Mouse (Mus musculus) layer of hippocampus, adult 8-10 months (tissue): ENCODE measurements around the gene Kif23. TPM values are rescaled to one million over a fixed set of nuclear protein-coding genes. Genes with fewer than 3 reads are reported as not detected.

ENCODE experiments used
- DNase-seq, 2 experiments: peaks; one replicate each; pipeline ENCODE4 v3.0.0; 2022; ENCODE audit warnings: low spot score in 2 of 2
- total RNA-seq, 4 experiments: library from RNA; stranded (reverse); gene quantifications; 2 replicates each; pipeline ENCODE4 v1.2.4; 2022

Kif23 gene
- total RNA-seq, 4 experiments from 2014 or later: 0.91 to 2.7 (median 1.9) TPM

DNA sequence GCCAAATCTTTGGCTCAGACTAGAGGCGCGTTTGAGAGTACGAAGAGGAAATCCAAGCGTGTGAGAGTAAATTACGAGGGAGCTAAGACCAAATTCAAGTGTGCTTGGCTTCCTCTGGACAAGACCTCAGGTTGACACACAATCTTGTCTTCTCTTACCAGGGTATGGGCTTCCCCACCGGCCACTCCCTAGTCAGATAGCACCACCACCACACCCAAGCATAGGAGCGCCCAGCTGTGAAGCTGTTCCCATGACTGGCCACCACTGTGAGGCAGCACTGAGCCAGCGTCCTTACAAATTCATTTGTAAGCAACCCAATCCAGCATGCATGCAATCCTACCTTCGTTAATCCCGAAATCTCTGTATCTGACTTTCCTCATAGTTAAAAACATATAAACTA is 39.7 kb downstream of the Kif23 start:
- no peak for DNase-seq

DNA sequence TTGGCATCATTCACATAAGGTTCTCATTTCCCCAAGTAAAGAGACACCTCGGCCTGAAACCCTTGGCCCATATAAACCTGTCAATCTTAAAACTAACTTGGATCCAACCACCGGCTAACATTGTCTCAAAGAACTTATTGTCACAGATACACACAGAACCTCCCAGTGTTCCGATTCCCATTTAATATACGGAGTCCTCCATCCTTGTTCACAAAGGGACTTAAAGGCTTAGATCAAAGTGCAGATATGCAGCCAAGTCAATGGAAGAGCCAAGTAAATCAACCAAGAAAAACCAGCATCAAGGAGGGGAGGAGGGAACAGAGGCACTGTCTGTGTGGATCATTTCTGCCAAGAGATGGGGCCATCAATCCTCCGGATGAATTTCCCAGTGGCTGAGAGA is 41.0 kb downstream of the Kif23 start:
- no peak for DNase-seq

DNA sequence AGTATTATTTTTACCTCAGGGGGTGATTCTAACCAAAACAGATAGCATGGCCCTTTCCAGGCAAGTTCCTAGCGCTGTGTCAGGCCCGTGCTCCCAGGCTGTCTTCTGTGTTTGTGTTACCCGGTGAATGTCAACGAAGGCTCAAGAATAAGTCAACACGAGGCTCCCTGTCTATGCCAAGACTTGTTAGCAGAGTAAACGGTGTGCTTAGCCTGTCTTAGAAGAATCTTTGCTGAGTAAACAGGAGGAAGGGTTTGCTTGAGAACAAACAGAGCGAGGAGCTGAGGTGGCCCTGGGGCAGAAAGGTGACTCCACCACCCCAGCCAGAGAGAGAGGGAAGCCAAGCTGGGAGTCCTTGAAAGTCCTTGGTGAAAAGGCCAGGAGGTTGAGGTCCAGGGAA is 42.4 kb downstream of the Kif23 start:
- DNase-seq: no peak

DNA sequence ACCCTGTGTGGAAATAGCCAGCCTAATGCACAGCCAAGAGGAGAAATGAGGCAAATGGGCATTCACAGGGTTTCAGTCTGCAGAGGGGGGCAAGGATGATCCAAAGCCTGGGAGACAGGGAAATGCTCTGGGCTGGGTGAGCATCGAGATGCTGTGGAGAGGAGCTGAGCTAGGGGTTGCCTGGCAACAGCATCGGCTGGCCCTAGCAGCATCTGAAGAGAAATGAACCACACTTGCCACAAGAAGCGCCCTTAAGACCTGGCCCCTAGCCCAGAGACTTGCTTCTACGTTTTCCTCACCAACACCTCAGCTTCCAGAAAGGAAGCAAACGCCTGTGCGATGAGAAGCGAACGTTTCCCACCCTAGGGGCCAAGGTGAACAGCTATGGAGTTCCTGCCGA is 44.1 kb downstream of the Kif23 start:
- DNase-seq: no peak

DNA sequence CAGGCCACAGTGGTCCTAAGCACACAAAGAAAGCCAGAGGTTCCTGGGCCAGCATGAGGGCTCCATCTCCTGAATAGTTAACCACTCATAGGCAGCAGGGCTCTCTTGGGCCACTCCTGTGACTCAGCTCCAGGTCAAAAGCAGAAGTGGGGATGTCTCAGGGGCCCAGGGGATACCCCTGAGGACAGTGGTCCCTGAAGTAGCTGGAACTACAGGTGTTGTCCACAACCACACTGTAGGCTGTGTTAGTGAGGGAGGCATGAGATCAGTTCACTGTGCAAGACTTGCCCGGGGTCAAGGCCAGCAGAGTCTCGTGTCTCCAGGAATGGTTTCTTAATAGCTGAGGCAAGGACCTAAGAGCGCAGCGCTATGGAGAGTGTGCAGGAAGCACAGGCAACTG is 45.0 kb downstream of the Kif23 start:
- DNase-seq: no peak

DNA sequence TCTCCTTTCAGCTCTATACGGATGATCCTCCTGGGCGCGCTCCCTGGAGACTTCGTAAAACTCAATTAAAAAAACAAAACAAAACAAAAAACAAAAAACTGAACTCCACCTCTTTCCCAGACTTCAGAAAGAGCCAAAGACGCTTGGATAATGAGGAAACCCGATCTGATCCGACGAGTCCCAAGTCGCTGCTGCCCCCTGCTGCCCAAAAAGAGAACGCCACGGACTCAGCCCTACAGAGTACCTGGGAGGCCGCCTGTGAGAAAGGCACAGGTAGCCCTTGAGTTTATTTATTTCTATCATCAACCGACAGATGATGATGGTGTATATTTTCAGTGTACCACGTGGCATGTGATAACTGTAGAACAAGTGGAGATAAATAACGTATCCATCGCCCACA is 46.8 kb downstream of the Kif23 start:
- peak; percentile 52 to 86 for DNase-seq

DNA sequence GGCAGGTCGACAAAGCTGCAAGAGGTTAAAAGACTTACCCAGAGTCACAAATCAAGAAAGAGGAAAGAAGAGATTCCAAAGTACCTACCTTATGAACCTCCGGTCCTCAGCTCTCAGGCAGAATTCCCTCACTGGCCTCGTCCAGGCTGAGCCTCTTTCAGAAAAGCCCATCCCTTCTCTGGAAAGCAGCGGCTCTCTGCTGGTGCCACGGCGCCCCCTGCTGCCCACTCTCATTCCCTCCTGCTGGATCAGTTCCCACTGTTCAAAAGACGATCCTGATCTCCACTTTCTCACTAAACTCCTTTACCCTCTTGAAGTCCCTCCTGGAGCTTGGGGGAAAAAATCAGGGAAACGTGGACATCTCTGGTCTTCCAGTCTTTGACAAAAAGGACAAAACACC is 48.2 kb downstream of the Kif23 start:
- DNase-seq: peak; percentile 54 to 82

DNA sequence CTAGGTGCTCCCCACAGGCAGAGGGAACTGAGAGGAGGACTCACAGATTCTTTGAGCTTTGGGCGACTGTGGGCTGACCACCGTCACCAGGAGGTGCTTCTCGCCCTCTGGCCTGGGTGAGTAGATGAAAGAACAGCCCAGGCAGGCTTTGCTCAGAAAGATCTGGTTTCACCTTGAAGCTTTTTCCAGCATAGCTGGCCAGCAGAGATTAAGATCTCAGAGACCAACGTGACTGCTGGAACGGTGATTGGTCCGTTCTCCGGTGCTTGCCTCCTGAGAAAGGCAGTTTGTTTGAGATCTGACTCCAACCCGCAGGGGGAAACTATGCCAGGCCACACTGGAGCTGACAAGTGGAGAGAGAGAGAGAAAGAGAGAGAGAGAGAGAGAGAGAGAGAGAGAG is 51.6 kb downstream of the Kif23 start:
- DNase-seq: no peak

DNA sequence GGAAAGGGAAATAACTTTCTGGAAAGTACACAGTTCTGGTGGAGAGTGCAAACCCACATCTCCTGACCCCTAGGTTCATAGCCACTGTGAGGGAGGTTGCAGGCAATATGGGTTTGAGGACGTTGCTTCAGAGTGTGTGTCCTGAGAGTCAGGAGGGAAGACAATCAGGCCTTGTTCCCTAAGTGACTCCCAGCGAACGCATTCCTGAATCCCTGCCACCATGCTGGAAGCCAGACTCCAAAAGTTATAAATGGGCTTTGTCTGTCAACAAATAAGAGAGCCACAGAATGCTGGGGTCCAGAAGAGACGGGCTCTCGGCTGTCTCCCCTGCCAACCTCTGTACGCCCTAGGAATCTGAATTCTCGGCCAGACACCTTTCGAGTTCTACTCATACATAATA is 56.7 kb downstream of the Kif23 start:
- no peak for DNase-seq

DNA sequence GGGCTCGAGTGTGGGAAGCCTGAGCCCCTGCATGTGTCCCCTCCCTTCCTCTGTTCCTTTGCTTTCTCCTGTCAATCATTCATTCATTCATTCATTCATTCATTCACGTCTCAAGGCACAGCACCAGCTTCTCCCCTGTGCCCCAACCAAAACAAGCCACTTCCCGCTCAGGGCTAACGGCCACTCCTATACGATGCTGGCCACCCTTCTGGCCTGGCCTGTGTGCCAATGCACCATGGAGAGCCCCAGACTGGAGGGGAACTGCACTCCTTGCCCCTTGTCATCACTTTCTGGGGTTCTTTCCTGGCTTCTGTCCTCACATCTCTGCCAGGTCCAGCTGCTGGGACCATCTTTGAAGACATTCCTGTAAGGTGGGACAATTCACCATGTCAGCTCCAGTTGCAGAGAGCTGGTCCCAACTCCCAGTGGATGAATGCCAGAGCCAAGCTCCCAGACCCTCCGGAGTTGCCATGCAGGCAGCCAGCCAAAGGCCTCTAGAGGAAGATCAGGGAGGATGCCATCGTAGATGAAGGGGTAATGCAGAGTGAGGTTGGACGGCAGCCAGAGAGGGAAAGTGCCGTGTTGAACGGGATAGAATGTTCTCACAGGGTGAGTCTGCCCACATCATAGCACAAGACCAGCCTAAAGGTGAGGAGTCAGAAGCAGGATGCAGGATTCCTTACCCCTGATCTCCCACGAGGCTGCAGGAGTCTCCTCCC is 58.8 kb downstream of the Kif23 start:
- DNase-seq: no peak

DNA sequence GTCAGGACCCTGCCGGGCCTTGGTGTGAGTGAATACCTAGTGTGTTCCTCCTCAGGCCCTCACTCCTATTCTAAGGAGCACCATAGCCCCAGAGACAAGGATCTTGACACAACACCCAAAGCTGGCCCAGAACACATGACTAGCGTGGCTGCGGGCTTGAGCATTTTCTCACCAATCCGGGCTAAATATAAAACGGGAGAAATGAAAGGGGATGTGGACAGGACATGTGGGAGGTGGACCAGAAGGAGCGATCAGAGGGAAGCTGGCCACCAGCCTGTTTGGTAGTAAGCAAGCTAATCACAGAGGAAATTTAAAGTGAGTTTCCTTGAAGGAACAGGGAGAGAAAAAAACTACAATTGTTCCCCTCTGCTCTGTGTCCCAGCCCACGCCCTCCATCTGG is 60.6 kb downstream of the Kif23 start:
- no peak for DNase-seq

DNA sequence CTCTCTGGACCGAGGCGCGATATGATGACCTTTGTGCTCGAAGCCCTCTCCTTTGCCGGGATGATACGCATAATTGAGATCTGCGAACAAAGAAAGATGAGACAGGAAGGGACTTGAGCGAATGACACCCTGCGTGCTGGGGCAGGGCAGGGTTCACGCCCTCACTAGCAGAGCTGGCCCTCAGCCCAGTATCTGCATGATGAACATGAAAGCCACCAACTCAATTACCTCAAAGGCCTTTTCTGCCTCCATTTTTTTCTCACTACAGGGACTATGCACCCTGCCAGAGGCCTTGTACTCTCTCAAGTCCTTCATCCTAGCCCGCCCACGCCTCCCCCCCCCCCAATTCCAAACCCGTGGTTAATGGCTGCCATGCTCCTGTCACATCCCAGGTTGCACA is 61.6 kb downstream of the Kif23 start:
- DNase-seq: no peak

DNA sequence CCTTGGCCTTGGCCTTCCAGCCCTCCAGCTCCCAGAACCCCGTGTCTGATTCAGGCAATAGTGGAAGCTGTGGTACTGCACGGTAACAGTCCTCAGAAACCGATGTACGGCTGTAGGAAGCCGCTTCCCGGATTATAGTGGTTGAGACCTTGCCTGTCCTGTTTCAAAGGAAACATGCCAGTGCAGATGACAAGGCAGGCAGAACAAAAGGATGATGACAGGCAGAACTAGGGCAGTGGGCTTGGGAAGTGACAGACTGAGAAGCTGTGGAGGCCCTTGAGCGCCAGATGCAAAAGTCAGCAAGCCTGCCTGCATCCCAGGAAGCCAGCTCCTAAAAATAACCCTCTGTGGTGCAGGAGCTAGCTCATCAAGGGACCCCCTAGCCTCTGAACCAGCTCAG is 62.2 kb downstream of the Kif23 start:
- DNase-seq: no peak

DNA sequence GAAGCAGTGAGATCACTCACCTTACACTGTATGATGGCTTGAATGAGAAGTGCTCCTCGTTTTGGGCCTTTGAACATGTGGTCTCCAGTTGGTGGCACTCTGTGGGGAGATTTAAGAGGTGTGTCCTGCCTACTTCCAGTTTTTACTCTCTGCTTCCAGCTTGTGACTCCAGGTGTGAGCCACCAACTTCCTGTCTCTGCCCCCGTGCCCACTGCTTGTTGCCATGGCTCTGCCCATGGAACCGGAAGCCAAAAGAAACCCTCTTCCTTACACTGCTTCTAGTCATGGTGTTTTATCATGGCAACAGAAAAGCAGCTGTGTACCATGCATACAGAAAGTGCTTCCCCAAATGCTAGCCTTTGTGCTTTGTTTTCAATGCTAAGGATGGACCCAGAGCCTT is 64.4 kb downstream of the Kif23 start:
- no peak for DNase-seq

DNA sequence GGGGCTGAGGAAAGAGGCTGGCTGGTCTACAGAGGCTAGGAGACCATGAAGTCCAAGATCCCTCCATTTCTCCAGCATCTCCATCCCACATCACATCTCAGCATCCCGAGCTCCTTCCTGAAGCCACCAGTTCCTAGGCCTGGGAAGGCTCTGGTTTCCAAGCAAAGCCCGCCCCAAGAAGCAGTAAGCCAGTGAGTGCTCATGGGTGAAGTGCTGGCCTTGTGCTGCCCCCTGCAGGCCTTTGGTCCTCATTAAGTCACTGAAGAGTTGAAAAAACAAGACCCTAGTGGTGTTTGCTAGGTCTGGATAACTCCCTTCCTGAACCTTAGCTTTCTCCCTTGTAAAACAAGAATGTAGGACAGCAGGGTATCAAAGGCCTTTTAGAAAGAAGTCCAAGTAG is 67.7 kb downstream of the Kif23 start:
- DNase-seq: peak; percentile 37 to 76

DNA sequence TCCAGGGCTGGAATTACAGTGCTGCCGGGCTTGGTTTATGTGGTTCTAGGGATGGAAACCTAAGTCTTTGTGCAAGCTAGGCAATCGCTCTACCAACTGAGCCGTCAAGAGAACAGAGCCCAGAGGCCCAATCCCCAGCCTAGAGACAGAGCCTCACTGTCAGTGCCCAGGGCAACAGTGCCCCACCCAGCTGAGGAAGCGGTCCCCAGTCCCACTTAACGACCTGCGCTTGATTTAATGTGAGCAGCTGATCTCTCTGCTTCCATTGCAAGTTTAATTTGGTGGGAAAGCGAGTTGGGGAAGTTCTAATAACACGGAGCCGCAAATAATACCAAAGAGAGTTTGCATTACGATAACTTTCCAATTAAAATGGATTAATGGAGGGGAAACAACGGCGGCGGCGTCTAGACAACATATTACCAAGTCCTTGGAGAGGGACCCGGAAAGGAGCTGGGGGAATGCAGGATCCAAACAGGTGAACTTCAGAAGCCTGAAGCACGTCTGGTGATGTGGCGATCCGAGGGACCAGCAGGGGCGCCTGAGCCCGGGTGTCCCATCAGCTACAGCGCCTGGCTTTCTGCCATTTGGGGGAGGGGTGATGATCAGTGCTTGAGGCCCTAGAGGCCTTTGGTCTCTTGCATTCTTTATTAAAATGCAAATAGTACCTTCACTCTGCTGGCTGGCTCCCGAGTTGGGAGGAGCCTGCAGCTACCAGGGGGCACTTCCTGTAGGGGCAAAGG is 69.0 kb downstream of the Kif23 start:
- no peak for DNase-seq

DNA sequence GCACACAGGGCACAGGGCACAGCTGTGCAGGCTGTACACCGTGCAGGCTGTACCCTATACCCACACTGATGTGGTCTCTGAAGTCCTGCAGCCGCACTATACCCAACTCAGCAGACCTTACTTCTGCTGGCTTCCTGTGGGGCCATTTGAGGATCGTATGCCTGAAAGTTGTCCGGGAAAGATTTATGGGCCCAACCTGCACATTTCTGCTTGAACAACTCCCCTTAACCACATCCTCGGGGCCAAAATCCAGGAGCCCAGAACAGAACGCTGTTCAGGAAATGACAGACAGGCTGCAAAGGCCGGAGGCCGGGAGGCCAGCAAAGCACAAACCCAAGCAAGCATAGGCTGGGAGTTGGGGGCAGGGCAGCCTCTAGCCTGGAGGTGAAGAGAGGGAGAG is 73.2 kb downstream of the Kif23 start:
- no peak for DNase-seq

DNA sequence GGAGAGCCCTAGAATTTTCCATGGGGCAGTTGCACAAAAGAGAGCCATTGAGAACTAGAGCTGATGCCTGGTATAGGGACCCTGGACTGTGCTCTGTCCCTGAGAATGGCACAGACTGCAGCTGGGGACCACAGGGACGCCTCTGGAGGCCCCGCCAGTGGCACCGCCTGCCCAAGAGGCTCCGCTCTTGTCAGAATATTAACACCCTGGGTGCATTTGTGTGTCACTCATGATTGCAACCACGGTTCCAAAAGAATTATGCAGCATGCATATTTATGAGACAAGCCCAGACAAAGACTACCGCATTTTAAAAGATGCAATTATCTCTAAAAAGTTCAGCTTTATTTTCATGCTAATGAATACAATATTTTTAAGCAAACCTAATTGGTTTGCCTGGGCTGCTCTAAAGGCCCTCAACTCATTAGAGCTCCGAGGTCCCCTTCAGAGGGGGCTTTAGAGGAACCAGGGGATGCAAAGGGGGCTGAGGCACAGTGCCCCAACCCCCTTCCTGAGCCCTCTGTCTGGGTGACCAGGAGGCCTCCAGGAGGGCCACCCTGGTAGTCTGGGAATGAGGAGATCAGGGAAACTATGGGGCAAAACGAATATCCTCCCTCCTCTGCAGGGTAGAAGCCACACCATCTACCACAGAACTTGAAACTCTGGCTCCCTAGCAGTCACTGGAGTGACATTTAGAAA is 74.2 kb downstream of the Kif23 start:
- peak in 1 of 2 experiments; percentile 25 for DNase-seq

DNA sequence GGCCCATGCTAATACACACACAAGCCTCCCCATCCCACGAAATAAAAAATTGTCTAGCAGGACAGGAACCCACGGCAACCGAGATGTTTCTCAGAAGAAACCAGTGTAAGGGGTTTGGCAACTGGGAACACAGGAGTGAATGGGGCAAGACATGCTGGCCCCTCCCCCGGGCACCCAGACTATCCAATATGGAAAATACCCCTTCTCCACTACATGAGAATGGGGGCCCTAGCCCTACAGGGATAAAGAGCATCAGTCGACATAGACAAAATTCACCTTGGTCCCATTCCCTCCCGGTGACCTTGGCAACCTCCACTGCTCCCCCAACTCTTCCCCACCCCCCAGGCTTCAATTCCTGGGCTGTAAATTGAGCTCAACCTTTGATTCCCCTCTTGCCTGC is 74.7 kb downstream of the Kif23 start:
- no peak for DNase-seq

DNA sequence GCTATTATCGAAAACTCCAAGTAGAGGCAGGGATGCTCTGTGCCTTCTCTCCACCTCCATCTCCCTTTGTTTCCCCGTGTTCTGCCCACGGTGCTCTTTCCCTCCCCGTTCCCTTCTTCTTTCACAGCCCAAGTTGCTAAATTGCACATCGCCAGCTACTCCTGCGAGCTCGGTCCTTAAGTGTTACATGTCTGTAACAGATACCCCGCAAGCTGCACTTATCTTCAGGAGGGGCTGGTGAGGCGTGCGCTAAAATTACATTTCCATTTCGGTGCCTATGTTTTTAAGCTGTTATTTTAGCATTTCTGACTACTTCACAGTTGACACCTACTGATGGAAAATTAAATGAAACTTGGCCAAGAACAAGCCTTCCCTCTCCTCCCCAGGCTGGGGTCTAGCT is 78.9 kb downstream of the Kif23 start:
- no peak for DNase-seq
